Mouse (Mus musculus): Measurements from ENCODE around the gene Gm17374. TPM values are rescaled to one million over a fixed set of nuclear protein-coding genes. Genes with fewer than 3 reads are reported as not detected.
"Not testable (repeated sequence)": the region's sequence is repeated elsewhere in the genome, so short reads cannot be mapped to it uniquely, and the experiment has no call there.

Gene Gm17374
- polyA plus RNA-seq, 1 experiment from 2014 or later: not detected

GRCm38 (mm10) chr2:140170803-140171553, 19.1 kb downstream of the Gm17374 start:
- no peak for TF ChIP-seq CTCF (IDR thresholded peaks at IDR 0.05)
- no peak for DNase-seq (ENCODE audit: low read depth, low spot score)
- ChIA-PET CTCF (interaction anchor here (1.3 kb wide), 1 partner anchor 12 kb away, joined by 4 read pairs; no protein-coding TSS in a partner anchor), POLR2A (no interaction called here)
- H3K27me3 ChIP-seq: no peaks in the 10 kb centered on the region
- in situ Hi-C loops (cut with MboI; ENCODE audit: low pct_unique_long_range_greater_than_20kb): no loop called here
- peak; percentile 74 for ATAC-seq

DNA sequence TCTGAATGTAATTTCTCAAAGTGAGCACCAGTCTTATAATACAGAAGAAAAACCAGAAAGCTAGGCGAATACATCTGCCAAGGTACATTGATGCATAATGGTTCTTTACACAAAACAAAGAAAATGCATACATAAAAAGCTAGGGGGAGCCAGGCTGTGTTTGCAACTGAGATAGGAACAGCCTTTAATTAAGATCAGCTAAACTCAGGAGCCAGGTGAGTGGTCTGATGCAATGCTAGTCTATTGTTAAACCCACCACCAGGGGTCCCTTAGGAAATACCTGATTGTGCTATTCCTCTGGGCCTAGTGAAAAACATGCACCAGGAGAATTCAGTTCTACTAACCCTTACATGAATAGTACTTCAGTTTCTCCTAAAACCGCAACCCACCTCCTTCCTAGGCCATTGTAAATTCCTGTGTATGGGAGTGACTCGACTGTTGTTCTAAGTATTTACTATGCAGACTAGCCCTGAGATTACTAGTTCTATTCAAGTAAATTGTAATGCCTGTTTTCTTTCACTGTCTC, 33.9 kb downstream of the Gm17374 start:
- CTCF ChIA-PET: interaction anchor here (1.0 kb wide), 1 partner anchor 16 kb away, joined by 3 read pairs; no protein-coding TSS in a partner anchor
- in situ Hi-C loops (cut with MboI; ENCODE audit: low pct_unique_long_range_greater_than_20kb): not testable (repeated sequence)

DNA sequence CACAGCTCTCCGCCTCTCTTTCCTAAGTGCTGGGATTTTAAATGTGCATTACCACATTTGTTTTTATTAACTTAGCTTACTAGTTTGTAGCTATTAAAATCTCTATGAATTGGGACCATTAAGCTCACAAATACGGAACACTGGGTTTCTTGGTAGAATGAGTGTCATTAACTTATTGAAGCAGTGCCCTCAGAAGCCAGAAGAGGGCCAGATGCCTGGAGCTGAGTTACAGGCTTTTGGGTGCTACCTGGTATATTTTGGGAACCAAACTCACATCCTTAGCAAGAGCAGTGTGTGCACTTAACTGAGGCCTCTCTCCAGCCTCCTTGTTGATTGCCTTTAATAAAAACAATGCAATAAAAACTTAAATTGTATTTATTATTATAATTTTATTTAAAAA, 48.9 kb downstream of the Gm17374 start:
- POLR2A ChIA-PET: no interaction called here
- in situ Hi-C loops (cut with MboI; ENCODE audit: low pct_unique_long_range_greater_than_20kb): no loop called here
- DNase-seq (ENCODE audit: low read depth, low spot score) (no peak), ATAC-seq (no peak)
- CTCF ChIA-PET: interaction anchor here (1.3 kb wide), 1 partner anchor 22 kb away, joined by 3 read pairs; no protein-coding TSS in a partner anchor
- TF ChIP-seq CTCF (IDR thresholded peaks at IDR 0.05): peak; percentile 39
- H3K27me3 ChIP-seq: no peaks in the 10 kb centered on the region

More for the DNA sequence above, 33.9 kb downstream of the Gm17374 start:
- H3K27me3 ChIP-seq; DNase-seq (ENCODE audit: low read depth, low spot score); POLR2A ChIA-PET; ATAC-seq: not testable (repeated sequence)

DNA sequence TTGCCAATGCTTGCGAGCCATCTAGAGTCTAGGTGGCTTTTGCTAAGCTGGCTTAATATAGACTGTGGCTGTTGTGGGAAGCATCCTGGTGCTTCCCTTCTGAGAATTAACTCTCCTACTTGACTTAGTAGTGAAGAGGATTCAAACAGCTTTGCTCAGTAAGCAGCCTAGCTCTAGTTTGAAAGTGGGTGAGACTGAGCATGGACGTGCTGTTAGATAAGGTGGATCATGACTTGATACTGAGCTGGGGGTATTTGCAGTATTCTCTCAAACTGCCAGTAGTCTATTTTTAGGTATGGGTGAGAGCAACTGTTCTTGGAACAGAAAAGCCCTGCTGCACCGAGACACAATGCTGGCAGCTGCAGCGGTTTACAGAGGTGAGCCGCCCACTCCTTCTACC, 50.7 kb downstream of the Gm17374 start:
- no peaks in the 10 kb centered on the region for H3K27me3 ChIP-seq
- no peak for TF ChIP-seq CTCF (IDR thresholded peaks at IDR 0.05)
- DNase-seq (ENCODE audit: low read depth, low spot score): no peak
- in situ Hi-C loops (cut with MboI; ENCODE audit: low pct_unique_long_range_greater_than_20kb): no loop called here
- POLR2A ChIA-PET: no interaction called here
- CTCF ChIA-PET: interaction anchor here (0.6 to 1.4 kb wide), 4 partner anchors 16 to 227 kb away, joined by 3 to 4 read pairs (median 3); no protein-coding TSS in a partner anchor
- ATAC-seq: no peak

Other genes starting within 250 kb of the Gm17374 start
- gene Tasp1, start 85.2 kb upstream of the Gm17374 start, polyA plus RNA-seq (2021): 18.4 TPM
- 26.1 TPM for gene Esf1, start 18.5 kb downstream of the Gm17374 start, polyA plus RNA-seq (2021)
- gene Ndufaf5, start 18.6 kb downstream of the Gm17374 start, polyA plus RNA-seq (2021): 49.2 TPM
- gene Sel1l2, start 237.7 kb downstream of the Gm17374 start, polyA plus RNA-seq (2021): not detected
- 5.1 TPM for gene Macrod2, start 243.3 kb downstream of the Gm17374 start, polyA plus RNA-seq (2021)